Mouse (Mus musculus) adipocyte (in vitro differentiated cells): ENCODE measurements around the gene Itih5.

Experiments used
- DNase-seq: peaks from one replicate; pipeline ENCODE4 v3.0.0-alpha.2; 2016; ENCODE audit warnings: low spot score

The Itih5 gene

DNA sequence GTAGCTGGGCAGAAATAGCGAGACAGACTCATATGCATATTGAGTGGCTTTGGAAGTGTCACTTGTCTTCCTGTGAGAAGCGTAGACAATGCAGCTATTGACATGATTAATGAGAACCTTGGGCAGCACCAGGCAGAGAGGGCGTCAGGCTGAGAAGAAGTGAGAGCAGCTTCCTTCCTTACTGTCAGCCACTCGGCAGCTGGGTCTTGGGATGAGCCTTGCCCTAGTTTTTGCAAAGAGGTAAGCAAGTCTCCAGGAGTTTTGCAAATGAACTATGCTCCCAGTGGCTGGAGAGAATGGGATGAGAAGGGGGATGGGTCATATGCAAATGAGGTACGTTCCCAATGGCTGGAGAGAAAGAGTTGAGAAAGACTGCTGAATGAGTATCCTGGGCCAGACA lies 109.4 kb downstream of the Itih5 start:
- DNase-seq, result peak; percentile 76

DNA sequence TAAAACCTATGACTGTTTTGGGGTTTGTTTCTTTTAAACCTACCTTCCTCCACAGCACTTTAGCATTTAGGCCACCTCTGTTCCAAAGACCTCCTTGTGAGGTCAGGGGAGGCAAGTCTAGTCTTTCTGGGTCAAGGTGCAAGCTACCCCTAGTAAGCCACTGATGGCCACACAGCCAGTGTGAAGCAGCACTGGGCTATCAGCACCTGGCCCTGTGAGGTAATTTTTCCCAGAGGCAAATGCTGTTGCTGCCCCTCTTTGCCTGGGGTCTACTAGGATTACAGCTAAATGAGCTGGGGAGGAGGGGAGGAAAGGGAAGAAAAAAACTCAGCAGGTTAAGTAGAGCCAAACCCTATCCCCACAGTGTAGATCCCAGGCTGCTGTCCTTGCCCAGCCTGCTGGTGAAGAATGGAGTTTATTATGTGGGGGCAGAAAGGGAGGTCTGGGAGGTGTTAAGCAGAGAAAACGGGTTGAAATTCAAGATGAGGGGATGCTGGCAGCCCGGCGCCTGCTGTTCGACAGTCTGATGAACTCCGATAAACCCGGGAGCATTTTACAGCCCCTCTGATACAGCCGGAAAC lies 110.6 kb downstream of the Itih5 start:
- DNase-seq, result no peak

DNA sequence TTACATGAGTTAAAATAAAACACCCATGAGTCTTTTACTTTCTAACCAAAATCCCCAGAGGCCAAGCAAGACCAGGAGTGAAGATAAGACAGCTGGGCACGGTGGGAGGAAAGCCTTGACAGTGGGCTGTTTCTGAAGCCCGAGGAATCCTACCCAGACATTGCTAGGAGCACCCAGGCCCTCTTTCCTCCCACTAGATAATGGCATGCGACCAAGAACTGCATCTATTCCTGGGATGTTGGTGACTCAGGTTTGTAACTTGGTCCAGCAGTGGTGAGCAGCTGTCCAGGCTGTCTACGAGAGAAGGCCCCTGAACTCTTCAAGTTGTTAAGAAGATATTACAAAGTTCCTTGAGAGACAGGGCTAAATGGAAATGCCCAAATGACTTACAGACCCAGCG lies 112.5 kb downstream of the Itih5 start:
- no peak for DNase-seq

DNA sequence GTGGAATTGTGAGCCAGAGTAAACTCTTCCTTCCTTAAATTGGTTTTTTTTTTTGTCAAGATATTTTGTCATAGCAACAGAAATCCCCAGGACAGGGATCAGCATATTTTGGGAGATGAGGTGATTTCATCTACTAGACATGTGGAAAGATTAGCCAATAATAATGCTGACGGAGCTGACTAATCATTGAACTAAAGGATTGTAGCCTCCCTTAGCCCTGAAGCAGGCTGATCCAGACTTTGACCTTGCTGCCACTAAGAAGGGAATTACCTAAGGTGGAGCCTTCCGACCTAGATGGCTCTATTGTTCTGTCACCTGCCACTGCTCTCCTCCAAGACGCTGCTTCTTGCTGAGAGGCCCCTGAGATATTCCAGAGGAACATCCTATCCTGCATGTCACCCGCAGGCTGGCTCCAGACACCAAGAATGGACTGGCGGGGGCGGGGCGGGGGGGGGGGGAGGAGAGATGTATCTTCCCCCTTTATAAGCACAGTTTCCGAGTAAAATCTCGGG lies 119.3 kb downstream of the Itih5 start:
- no peak for DNase-seq

DNA sequence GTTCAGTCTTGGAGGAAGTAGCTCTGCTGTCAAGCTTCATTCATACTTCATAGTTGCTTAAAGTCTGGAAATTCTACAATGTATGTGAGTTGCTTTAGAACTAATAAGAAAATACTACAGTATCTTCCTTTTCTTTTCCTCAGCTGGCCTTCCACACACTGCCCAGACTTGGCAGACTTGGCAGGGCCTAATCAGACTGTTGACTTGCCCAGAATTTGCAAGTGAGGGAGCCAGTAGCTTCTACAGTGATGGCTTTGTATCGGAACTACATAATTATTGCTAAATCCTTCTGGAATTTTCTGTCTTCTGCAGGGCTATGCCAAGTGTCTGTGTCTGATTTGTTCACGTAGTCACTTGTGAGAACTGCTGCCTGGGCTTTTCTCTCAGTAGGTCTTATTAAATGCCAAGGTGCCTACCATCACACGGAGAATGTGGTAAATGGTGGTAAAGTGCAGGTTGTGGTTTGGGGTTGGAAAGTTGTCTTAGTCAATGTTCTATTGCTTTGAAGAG lies 120.2 kb downstream of the Itih5 start:
- peak; percentile 83 for DNase-seq

DNA sequence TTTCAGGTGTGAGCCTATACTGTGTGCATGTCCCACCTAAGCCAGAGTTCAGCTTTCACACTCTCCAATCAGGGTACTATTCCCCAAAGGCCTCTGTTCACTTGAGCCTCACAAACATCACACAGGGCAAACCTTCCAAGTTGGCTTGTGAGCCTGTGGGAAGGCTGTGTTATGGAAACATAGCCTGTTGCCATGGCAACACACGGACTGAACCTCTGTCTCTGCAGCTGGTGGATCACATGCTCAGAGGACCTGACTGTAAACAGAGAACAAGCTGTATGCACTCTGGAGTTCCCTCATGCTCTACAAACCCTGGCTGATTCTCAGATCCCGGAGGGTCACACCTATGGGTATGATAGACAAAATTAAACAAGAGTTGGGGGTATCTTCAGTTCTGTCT lies 122.8 kb downstream of the Itih5 start:
- DNase-seq, result peak; percentile 77

DNA sequence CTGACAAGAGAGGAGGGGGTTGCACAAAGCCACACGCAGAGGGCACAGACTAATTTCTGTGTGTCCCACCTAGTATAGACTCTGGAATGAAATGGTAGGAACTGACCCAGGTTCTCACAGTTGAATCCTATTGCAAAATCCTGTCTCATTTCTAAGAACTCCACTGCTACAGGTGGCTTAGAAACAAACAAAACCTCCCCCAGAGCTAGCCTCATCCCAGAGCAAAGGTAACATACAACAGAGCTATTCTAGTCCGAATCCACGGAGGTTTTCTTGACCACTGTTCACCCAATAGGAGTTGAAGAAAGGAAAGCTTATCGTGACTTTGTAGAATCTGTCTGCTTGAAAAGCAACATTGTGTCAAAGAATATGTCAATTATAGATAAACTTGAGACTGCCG lies 130.3 kb downstream of the Itih5 start:
- DNase-seq, result no peak

DNA sequence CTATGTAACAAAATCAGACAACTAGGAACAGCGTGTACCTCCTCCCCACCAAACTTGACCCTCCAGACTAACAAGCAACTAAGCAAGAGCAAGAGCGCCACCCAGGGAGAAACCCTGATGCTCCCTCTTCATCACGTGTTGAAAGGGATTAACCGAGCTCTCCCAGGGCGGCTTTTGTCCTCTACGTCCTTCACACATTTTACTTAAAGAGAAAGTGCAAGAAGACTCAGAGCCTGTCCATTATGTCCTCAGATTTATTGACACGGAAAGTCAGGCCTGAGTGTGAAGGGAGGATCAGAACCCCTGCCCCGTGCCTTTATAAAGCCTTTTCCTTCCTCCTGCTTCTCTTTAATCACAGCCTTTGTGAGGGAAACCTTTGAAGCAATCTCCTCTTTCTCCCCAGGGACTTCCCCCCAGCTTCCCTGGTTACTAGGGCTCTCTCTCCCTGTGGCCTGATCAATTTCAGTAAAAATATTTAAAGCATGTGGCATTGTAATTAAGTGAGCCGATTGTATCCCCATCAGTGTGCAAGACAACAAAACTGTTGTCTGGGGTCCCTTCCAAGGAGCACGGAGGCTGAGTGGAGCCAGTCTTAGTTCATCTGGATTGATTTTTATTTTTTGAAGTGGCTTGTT lies 131.4 kb downstream of the Itih5 start:
- no peak for DNase-seq

DNA sequence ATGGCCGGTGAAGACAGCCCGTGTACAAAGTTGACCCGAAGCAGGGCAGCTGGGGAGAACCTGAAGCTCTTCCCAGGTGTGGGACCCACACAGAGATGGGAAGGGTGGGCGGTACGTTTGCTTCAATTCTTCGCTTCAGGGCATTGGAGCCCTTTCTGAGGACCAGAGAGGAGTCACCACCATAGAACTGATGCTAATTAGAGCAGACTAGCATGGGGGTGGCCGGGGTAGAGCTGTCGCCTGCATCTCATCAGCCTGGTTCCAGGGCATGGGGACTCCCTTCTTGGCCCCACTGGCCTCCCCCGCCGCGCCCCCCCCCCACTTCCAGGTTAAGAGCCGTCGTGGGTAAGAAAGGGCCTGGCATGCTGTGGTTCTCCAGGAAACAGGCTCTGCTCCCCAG lies 132.6 kb downstream of the Itih5 start:
- no peak for DNase-seq

DNA sequence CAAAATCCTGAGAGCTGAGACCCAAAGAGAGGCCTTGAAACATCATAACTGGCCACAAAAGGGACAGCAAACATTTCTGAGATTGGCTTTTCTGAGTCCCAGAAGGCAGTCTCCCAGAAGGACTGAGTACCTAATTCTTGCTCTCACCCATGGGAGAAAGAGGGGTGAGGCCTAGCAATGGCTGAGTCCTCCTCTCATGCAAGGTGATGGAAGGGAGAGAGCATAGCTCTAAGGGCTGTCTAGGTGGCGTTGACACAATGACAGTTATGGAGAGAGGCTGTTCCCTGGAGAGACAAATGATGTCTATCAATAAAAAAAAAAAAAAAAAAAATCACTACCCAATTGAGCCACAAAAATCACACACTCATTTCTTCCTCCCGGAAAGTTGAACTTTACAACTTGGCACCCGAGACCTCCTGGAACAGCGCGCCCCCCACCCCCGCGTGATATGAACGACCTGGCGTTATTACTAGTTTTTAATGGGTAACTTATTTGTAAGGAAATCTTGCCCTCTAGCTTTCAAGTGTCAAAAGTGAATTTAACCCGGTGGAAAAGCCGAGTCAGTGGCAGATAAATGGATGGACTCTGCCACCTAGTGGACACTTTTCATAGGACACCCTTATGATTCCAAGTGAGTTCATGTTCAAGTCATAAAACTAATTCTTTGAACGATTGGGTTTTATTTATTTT lies 134.9 kb downstream of the Itih5 start:
- peak; percentile 90 for DNase-seq

DNA sequence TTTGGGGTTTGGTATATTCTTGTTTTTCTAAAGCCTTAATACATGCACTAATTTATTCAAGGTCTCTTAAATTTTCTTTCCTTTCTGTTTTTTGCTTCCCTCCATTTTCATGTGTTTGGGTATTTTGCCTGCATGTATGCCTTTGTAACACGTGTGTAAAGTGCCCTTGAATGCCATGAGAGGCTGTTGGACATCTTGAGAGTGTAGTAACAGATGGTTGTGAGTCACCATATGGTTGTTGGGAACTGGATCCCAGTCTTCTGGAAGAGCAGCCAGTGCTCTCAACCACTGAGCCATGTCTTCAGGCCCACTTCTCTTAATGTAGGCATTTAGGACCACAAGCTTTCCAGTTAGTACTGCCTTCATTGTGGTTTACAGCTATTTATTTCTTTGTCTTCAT lies 135.5 kb downstream of the Itih5 start:
- no peak for DNase-seq

DNA sequence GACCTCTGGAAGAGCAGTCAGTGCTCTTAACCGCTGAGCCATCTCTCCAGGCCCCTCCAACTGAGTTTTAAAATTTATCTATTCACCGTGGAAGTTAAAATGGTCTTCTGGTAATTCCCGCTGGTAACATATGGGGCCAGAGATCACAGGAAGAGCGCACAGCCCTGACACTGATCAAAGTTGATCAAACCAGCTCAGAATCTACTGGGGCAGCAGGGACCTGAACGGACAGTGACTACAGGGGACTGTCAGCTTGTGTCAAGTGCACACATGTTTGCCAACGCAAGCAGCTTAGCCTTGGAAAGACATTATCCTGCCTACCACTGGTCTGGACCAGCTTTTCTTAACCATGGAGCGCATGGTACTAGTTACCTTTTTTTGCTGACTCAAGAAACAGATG lies 136.7 kb downstream of the Itih5 start:
- no peak for DNase-seq

DNA sequence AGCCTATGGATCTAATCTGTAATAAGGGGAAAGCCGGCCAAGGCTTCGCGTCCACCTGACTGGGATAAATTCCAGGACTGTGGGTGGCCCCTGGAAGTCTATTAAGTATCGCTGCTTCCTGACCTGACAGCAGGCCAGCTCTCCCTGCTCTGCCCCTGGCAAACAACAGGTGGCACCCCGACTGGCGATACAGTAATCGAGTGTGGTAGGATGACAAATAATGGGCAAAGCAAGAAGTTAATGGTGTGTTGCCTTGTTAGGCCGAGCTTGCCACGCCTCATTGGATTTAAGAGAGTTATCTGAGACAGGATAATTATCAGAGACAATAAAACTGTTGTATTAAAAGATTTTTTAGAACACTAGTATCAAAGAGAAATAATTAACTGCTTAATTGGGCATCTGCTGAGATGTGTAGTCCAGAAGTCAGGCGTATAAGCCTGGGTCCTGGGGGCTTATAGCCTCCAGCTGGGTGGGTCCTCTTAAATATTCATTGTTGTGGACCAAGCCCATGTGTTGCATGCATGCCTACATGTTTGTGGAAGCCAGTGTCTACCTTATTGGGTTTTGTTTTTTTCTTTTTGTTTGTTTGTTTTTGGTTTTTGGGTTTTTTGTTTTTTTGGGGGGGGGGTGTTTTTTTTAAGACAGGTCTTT lies 140.3 kb downstream of the Itih5 start:
- DNase-seq, result no peak

DNA sequence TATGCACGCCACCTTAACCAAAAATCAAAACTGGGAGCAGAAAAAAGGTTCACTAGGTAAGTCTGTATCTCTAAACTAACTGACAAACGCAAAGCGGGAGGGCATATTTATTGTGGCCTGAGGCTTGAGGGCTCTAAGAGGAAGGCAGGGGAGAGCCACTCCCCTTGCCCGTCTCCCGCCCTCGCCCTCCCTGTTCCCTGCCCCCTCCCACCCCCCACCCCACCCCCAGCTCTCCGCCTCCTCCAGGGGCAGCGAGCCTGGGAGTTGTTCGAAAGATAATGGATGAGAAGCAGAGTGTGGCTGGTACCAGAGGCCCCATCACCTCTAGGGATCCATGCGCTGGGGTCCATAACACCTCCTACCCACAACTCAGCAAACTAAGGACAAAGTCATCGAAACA lies 142.5 kb downstream of the Itih5 start:
- no peak for DNase-seq

DNA sequence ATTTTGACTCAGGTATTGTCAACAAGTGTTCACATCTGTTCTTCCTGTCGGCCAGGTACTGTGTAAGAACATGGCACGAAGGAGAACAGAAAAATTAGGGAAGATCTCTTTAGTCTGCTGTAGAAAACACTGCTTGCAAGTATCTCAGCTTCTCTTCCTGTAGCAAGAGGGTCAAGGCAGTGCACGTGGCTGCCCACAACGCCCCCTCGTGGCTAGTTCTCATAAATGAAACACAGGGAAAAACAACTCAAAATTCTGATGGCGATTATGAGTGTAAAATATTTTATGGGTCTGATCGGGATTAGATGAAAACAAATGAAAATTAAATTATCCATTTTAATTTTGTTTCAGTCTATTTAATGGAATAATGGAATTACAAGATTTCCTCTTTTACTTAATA lies 146.9 kb downstream of the Itih5 start:
- DNase-seq, result no peak

DNA sequence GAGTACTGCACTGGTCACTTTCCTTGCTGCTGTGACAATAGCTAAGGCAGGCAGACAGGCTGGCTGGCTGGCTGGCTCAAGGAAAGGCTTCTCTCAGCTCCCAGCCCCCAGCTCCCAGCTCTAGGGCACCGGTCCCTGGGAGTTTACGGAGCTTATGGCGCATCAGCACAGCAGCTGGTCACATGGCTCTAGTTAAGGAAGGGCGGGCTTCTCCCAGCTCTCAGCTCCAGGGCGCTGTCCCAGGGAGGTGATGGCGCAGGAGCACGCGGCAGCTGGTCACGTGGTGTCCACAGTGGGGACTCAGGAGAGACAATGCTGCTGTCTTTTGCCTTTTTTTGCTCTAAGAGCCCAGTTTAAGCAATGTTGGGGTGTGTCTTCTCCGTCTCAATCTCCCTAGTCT lies 147.4 kb downstream of the Itih5 start:
- DNase-seq, result no peak

DNA sequence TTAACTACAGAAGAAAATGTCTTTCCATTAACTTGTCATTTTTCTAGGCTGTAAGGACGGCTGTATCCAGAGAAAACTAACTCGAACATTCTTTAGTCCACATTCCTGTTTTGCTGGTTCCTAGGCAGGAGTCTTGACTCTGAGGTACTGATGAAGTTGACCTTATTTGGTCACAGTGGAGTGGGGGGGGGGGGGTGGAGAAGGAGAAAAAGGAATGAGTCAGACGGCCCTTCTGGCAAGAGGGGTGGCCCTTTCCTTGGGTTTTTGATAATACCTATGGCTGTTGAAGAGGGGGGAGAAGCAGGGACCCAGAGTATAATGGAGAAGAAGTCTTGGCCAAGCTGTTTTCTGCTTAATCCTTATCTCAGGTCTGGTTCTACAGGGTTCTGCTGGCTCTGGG lies 148.0 kb downstream of the Itih5 start:
- no peak for DNase-seq

DNA sequence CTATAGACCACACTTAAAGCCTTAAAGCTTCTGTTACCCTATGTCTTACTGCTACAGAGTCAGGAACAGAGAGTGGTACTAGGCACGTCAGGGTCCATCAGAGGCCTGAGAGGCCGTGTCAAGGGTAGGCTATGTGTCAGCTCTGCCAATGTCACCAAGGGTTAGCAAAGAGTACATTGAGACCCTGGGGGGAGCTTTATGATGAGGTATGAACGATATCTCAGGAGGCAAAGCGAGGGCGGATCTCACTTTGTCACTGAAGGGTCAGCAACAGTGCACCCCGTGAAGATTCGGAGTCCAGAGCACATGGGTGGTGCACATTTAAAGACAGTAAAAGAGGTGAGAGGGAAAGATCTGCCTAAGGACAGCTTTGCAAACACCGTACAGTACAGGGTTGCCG lies 148.6 kb downstream of the Itih5 start:
- DNase-seq, result no peak

DNA sequence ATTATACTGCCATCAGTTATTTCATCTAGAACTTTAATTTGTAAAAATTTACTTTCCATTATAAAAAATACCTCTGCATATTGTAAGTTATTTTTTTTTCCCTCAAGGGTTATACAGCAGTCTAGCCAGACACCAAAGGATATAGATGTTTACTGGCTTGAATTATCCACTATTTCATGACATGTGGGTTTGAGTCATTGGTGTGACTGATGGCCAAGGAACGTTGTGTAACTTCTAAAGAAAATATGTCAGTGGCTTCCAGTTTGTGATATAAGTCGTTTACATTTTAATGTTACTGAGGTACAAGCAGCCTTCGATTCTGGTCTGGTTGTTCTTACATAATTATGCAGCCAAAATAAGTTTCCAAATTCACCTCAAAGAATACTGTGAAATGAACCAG lies 151.5 kb downstream of the Itih5 start:
- no peak for DNase-seq
